Mouse (Mus musculus) adrenal gland, adult (tissue): Measurements from ENCODE around the gene Cyp19a1.

ENCODE experiments used
- DNase-seq, 2 experiments: peaks; one replicate each; pipeline ENCODE4 v3.0.0; 2022 to 2023; ENCODE audit warnings: low spot score in 1 of 2; ENCODE audit not compliant: inconsistent age in 2 of 2

The Cyp19a1 gene

GRCm38 (mm10) chr9:54181330-54181729 lies 86.6 kb downstream of the Cyp19a1 start:
- peak; percentile 43 to 82 for DNase-seq

GRCm38 (mm10) chr9:54180216-54180615 lies 87.7 kb downstream of the Cyp19a1 start:
- DNase-seq = no peak

GRCm38 (mm10) chr9:54169489-54169888 lies 98.4 kb downstream of the Cyp19a1 start:
- DNase-seq = peak in 1 of 2 experiments; percentile 26

- no peak for DNase-seq
Measured at GRCm38 (mm10) chr9:54168425-54168824, 99.5 kb downstream of the Cyp19a1 start.

GRCm38 (mm10) chr9:54163117-54163516 lies 104.8 kb downstream of the Cyp19a1 start:
- peak in 1 of 2 experiments; percentile 48 for DNase-seq

- DNase-seq = no peak
Measured at GRCm38 (mm10) chr9:54153679-54154078, 114.2 kb downstream of the Cyp19a1 start.

- no peak for DNase-seq
Measured at GRCm38 (mm10) chr9:54139191-54139590, 128.7 kb downstream of the Cyp19a1 start.
